ENCODE assay signal across 33 mouse cellular contexts in genomic region chr1:22720714-22721113, GRCm38 (mm10).
"Had no signal": no experiment of that assay in that cellular context is flagged by ENCODE, and none has a peak within 500 bp of the region (broad histone marks: within the 10 kb centered on the region; RNA-seq: fewer than 3 reads in every experiment).

No protein-coding gene starts in this region.

- H3K4me3 ChIP-seq: limb, embryonic 10.5 days; limb, embryonic 12.5 days; limb, embryonic 13.5 days; limb, embryonic 15.5 days; liver, embryonic 12.5 days; liver, embryonic 13.5 days; liver, embryonic 15.5 days; lung, embryonic 15.5 days; megakaryocyte, embryonic 14.5 days; midbrain, embryonic 10.5 days; midbrain, embryonic 12.5 days; midbrain, embryonic 13.5 days; midbrain, embryonic 15.5 days; myocyte; neural tube, embryonic 12.5 days; neural tube, embryonic 13.5 days had no signal

- DNase-seq: left cerebral cortex, postnatal 4 days; liver; liver, embryonic 13.5 days; liver, postnatal 0 days; lung, adult 18-20 months; lung, adult 2 months; lung, embryonic 14.5 days; lung, postnatal 10 days; lung, postnatal 14 days; lung, postnatal 36 days; lung, postnatal 4 days; midbrain, embryonic 14.5 days had no signal

- H3K4me2 ChIP-seq: limb, embryonic 12.5 days; limb, embryonic 13.5 days; limb, embryonic 15.5 days; liver, embryonic 11.5 days; liver, embryonic 12.5 days; liver, embryonic 13.5 days; liver, embryonic 15.5 days; lung, embryonic 14.5 days; lung, embryonic 15.5 days; midbrain, embryonic 11.5 days; midbrain, embryonic 12.5 days; midbrain, embryonic 13.5 days; midbrain, embryonic 15.5 days; neural tube, embryonic 12.5 days; neural tube, embryonic 13.5 days had no signal

- H3K4me1 ChIP-seq: limb, embryonic 10.5 days; limb, embryonic 12.5 days; limb, embryonic 13.5 days; limb, embryonic 15.5 days; liver, embryonic 12.5 days; liver, embryonic 13.5 days; liver, embryonic 15.5 days; lung, embryonic 15.5 days; megakaryocyte, embryonic 14.5 days; midbrain, embryonic 10.5 days; midbrain, embryonic 12.5 days; midbrain, embryonic 13.5 days; midbrain, embryonic 15.5 days; neural tube, embryonic 12.5 days; neural tube, embryonic 13.5 days had no signal

- H3K27ac ChIP-seq: limb, embryonic 10.5 days; limb, embryonic 12.5 days; limb, embryonic 13.5 days; limb, embryonic 15.5 days; liver, embryonic 12.5 days; liver, embryonic 13.5 days; liver, embryonic 14.5 days; liver, embryonic 15.5 days; lung, embryonic 15.5 days; macrophage; midbrain, embryonic 10.5 days; midbrain, embryonic 12.5 days; midbrain, embryonic 13.5 days; midbrain, embryonic 15.5 days; neural tube, embryonic 12.5 days; neural tube, embryonic 13.5 days had no signal

- ATAC-seq: liver, embryonic 12.5 days; liver, postnatal 0 days; lung, postnatal 0 days; midbrain, embryonic 13.5 days; midbrain, embryonic 15.5 days; midbrain, embryonic 16.5 days had no signal

- H3K9me3 ChIP-seq: limb, embryonic 10.5 days; limb, embryonic 12.5 days; limb, embryonic 13.5 days; limb, embryonic 15.5 days; liver, embryonic 12.5 days; liver, embryonic 13.5 days; liver, embryonic 15.5 days; lung, embryonic 15.5 days; megakaryocyte, embryonic 14.5 days; midbrain, embryonic 10.5 days; midbrain, embryonic 12.5 days; midbrain, embryonic 13.5 days; midbrain, embryonic 15.5 days; neural tube, embryonic 12.5 days; neural tube, embryonic 13.5 days had no signal

- H3K36me3 ChIP-seq: limb, embryonic 10.5 days; limb, embryonic 12.5 days; limb, embryonic 13.5 days; limb, embryonic 15.5 days; liver, embryonic 12.5 days; liver, embryonic 13.5 days; liver, embryonic 15.5 days; lung, embryonic 15.5 days; midbrain, embryonic 10.5 days; midbrain, embryonic 12.5 days; midbrain, embryonic 13.5 days; midbrain, embryonic 15.5 days; neural tube, embryonic 12.5 days; neural tube, embryonic 13.5 days had no signal

- H3K27me3 ChIP-seq: limb, embryonic 12.5 days; limb, embryonic 13.5 days; limb, embryonic 15.5 days; liver, embryonic 12.5 days; liver, embryonic 13.5 days; liver, embryonic 15.5 days; lung, embryonic 15.5 days; megakaryocyte, embryonic 14.5 days; midbrain, embryonic 12.5 days; midbrain, embryonic 13.5 days; midbrain, embryonic 15.5 days; neural tube, embryonic 12.5 days; neural tube, embryonic 13.5 days had no signal

- H3K9ac ChIP-seq: limb, embryonic 12.5 days; limb, embryonic 13.5 days; limb, embryonic 15.5 days; liver, embryonic 12.5 days; liver, embryonic 13.5 days; liver, embryonic 14.5 days; liver, embryonic 15.5 days; liver, postnatal 0 days; lung, embryonic 14.5 days; lung, embryonic 15.5 days; midbrain, embryonic 12.5 days; midbrain, embryonic 13.5 days; midbrain, embryonic 15.5 days; neural tube, embryonic 12.5 days; neural tube, embryonic 13.5 days had no signal
